Mouse (Mus musculus): ENCODE results near the gene Grip2. TPM values are rescaled to one million over a fixed set of nuclear protein-coding genes. Genes with fewer than 3 reads are reported as not detected.

Grip2 gene
- polyA plus RNA-seq, 1 experiment from 2014 or later = 0.06 TPM

DNA sequence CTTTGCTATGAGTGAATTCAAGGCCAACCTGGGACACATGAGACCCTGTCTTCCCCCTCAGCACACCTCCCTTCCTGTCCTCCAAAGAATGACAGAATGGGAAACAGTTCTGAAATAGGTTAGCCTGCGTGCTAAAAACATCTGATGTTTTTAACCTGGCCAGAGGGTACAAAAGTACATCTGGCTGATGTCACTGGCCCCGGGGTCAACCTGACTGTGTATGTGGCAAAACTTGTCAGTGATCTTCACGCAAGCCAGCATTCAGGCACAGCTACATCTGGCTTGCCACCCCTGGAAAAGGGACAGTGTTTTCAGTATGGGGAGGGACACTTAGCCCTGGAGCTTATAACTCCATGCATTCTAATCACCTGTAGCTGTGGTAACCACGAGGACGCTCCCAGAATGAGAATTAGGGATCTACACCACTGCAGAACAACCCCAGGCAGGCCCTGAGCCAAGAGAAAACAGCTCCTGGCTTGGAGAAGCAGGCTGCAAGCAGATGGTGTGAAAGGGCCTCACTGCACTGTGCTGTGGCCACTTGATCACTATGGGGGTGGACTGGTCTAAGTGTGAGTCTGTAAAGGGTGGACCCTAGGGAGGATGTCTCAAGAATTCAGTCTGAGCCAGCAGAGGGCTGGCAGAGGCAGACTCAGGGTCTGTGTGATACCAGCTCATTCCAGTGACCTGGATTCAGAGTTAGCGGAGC is 107.9 kb downstream of the Grip2 start:
- no peaks in the 10 kb centered on the region for H3K27me3 ChIP-seq (ENCODE audit: low read depth, poor library complexity, severe bottlenecking)
- H3K9me3 ChIP-seq (replicated peaks) = no peaks in the 10 kb centered on the region
- H3K4me1 ChIP-seq = peaks cover 38% of the 10 kb centered on the region
- no peak for DNase-seq (ENCODE audit: low spot score)
- H3K4me3 ChIP-seq = no peak overlapping the region
- peak overlapping the region; percentile 80 for H3K27ac ChIP-seq
- WGBS = 76% methylated on average over 6 of the region's 6 CpGs
- H3K36me3 ChIP-seq = peaks cover 46% of the 10 kb centered on the region

DNA sequence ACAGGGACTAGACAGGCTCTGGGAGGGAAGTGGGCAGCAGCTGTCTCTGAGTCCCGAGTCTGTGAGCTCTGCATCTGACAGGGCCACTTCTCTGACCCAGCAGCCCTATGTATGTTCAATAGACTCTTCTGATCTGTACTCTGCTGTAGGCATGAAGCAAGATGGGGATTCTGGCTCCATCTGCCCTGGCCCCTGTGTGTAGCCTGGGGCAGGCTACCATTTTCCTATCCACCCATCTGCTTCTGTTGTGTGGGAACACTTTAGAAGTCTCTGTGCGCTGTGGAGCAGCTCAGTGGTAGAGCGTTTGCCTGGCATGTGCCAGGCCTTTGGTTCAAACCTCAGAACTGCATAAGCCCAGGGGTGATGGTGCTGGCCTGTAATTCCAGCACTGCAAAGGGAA is 108.4 kb downstream of the Grip2 start:
- DNase-seq (ENCODE audit: low spot score) = no peak
- H3K4me3 ChIP-seq = no peak overlapping the region
- peak overlapping the region; percentile 2; the same call in 1 of the 2 replicates for H3K27ac ChIP-seq
- no peaks in the 10 kb centered on the region for H3K9me3 ChIP-seq (replicated peaks)
- H3K4me1 ChIP-seq = peaks cover 42% of the 10 kb centered on the region
- no peaks in the 10 kb centered on the region for H3K27me3 ChIP-seq (ENCODE audit: low read depth, poor library complexity, severe bottlenecking)
- peaks cover 44% of the 10 kb centered on the region for H3K36me3 ChIP-seq
- 80% methylated on average over 3 of the region's 3 CpGs for WGBS

DNA sequence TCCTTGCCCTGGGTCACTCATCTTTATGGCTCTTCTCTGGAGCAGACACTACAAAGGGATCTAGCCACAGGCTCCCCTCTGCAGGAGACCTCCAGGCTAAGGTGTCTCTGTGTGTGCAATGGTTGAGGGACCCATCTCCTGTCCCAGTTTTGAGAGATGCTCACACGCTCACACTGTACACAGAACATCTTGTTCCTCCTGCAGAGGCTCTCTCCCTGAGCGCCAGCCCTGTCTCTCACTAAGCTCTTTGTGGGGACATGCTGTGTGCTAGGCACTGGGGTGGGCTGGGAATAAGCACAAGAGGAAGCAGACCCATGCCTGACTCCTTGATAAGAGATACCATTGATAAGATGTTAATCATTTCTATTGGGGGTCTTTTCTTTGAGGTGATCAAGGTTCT is 109.0 kb downstream of the Grip2 start:
- 85% methylated on average over 2 of the region's 2 CpGs for WGBS
- H3K4me1 ChIP-seq = peaks cover 48% of the 10 kb centered on the region
- H3K4me3 ChIP-seq = no peak overlapping the region
- peaks cover 39% of the 10 kb centered on the region for H3K36me3 ChIP-seq
- no peaks in the 10 kb centered on the region for H3K27me3 ChIP-seq (ENCODE audit: low read depth, poor library complexity, severe bottlenecking)
- H3K9me3 ChIP-seq (replicated peaks) = no peaks in the 10 kb centered on the region
- peak overlapping the region; percentile 2; the same call in 1 of the 2 replicates for H3K27ac ChIP-seq
- no peak for DNase-seq (ENCODE audit: low spot score)

DNA sequence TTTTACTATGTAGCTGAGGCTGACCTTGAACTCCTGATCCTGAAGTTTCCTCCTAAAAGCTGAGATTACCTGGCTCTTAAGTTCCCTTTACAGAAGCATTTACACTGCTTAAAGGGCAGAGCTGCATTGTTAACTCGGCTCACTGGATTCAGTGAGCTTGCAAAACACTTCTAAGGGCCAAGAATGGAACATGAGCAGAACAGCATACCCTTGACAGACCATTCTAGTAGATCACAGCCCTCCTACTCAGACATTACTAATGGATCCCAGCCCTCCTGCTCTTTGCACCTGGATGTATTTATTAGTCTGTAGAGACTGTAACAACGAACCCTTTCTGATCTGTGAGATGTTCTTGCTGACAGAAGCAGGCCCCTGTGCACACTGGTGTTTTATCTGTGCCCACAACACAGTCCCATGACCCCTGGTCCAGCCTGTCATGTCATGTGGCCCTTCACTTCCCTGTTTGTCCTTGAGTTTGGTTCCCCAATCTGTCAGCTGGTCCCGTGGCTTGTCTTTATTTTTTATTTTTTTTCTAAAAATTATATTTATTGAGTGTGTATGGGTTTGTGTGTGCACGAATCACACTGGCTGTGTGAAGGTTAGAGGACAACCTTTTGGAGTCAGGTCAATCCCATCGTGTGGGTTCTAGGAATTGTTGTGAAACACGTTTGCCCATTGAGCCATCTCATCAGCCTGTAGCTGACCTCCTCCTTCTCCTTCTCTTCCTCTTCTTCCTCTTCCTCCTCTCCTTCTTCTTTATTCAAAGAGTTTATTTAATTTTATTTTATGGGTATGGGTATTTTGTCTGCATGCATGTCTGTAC is 110.9 kb downstream of the Grip2 start:
- Histone ChIP-seq H3K4me1 (peaks cover 60% of the 10 kb centered on the region), H3K9me3 (replicated peaks) (no peaks in the 10 kb centered on the region), H3K27me3 (ENCODE audit: low read depth, poor library complexity, severe bottlenecking) (no peaks in the 10 kb centered on the region), H3K27ac (no peak overlapping the region), H3K36me3 (peaks cover 31% of the 10 kb centered on the region), H3K4me3 (no peak overlapping the region)
- DNase-seq (ENCODE audit: low spot score) = no peak
- WGBS = 83% methylated on average over 6 of the region's 6 CpGs

DNA sequence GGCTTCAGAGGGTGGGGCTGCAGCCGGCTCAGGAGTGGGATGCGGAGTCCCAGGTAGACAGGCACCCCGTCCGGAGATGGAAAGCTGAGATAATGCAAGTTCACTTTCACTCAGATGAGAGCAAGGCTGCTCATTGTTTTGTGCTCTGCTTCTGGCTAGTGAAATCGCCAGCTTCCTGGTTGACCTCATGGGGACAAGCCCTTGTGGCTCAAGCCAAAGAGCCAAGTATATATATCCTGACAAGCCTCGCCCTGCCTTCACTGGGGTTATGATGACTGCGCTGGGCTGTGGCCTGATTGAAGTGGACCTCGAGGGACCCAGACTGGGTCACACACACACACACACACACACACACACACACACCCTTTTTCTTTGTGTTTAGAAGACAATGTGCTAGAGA is 112.0 kb downstream of the Grip2 start:
- no peaks in the 10 kb centered on the region for H3K27me3 ChIP-seq (ENCODE audit: low read depth, poor library complexity, severe bottlenecking)
- no peak overlapping the region for H3K4me3 ChIP-seq
- DNase-seq (ENCODE audit: low spot score) = no peak
- no peak overlapping the region for H3K27ac ChIP-seq
- peaks cover 32% of the 10 kb centered on the region for H3K36me3 ChIP-seq
- H3K9me3 ChIP-seq (replicated peaks) = no peaks in the 10 kb centered on the region
- WGBS = 89% methylated on average over 8 of the region's 8 CpGs
- peaks cover 50% of the 10 kb centered on the region for H3K4me1 ChIP-seq

DNA sequence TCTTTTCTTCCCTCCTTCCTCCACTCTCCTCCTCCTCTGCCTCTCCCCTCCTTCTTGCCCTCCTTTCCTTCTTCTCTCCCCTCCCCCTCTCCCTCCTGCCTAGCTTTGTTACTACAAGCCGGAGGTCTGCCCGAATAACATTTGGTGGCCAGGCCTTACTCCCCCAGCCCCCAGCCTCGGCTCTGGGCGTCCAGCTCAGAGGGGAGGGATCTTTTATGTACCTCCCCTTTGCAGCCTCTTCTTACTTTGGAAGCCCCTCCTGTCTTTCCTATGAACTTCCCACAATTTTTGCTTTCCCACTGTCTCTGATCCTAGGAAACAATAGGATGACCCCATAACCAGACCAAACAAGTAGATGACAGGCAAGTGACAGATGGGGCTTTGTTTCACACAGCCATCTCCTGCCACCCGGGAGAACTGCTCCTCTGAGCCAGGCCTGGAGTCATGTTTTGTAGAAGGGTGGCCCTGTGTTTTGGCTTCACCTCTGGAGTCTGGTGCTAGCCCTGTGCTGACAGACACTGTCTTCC is 113.6 kb downstream of the Grip2 start:
- peak overlapping the region; percentile 14; the same call in 1 of the 2 replicates for H3K4me3 ChIP-seq
- no peaks in the 10 kb centered on the region for H3K9me3 ChIP-seq (replicated peaks)
- DNase-seq (ENCODE audit: low spot score) = no peak
- H3K27me3 ChIP-seq (ENCODE audit: low read depth, poor library complexity, severe bottlenecking) = no peaks in the 10 kb centered on the region
- WGBS = 4% methylated on average over 5 of the region's 5 CpGs
- H3K36me3 ChIP-seq = peaks cover 37% of the 10 kb centered on the region
- H3K27ac ChIP-seq = peak overlapping the region; percentile 83
- peaks cover 35% of the 10 kb centered on the region for H3K4me1 ChIP-seq

DNA sequence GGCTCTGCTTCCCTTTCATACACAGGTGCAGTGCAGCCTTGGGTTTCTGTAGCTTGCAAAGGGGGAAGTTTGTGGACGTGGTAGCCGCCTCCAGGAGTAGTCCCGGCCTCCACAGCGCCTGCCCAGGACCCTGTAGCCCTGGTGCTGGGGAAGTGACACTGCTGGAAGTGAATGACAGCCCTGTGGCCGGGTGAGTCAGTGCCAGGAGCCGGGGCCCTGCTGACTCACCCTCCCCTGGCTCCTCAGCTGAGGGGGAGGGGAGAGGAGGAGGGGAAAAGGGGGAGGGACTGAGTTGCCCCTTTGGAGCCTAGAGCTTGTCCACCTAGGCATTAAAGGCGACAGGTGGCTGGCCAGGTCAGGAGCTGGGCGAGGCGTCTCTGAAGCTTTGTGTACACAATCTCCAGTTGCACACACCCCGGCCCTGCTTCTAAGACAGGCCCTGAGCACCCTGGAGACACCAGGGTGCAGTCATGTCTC is 114.2 kb downstream of the Grip2 start:
- peaks cover 35% of the 10 kb centered on the region for H3K4me1 ChIP-seq
- WGBS = 4% methylated on average over 10 of the region's 10 CpGs
- H3K27me3 ChIP-seq (ENCODE audit: low read depth, poor library complexity, severe bottlenecking) = no peaks in the 10 kb centered on the region
- H3K9me3 ChIP-seq (replicated peaks) = no peaks in the 10 kb centered on the region
- H3K27ac ChIP-seq = peak overlapping the region; percentile 83
- H3K36me3 ChIP-seq = peaks cover 43% of the 10 kb centered on the region
- peak; percentile 62 for DNase-seq (ENCODE audit: low spot score)
- H3K4me3 ChIP-seq = peak overlapping the region; percentile 14; the same call in 1 of the 2 replicates

DNA sequence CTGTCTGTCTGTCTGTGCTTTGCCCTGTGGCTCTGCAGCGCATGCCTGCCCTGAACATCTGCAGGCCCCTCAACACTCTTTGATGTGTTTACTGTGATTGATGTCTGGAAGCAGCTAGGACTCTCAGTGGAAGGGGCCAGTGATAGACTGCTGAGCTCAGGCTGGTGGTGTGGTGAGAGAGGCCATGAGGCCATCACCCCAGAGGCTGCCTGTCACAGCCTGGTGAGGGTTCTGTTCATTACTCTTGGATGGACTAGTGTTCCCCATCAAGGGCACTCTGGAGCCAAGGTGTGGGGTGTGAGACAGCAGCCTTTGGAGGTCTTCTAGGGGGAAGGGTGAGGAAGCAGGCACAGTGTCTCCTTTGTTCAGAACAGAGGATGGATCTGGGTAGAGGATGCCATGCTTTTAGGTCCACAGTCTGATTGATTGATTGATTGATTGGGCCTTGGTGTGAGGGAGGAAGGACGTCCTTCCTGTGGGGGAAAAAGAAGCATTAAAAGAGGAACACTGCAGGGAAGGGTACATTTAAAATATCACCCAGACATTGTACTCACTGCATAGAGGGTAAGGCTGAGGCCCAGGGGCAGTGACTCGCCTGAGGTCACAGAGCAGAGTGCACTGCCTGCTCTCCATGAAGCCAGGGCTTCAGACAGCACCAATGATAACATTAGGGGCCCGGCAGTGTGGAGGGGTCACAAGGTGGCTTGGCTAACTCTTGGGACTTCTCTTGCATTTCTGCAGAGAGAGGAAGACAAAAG is 114.8 kb downstream of the Grip2 start:
- WGBS = 6% methylated on average over 4 of the region's 4 CpGs
- Histone ChIP-seq H3K36me3 (peaks cover 49% of the 10 kb centered on the region), H3K27ac (peak overlapping the region; percentile 83), H3K4me1 (peaks cover 36% of the 10 kb centered on the region), H3K27me3 (ENCODE audit: low read depth, poor library complexity, severe bottlenecking) (no peaks in the 10 kb centered on the region), H3K9me3 (replicated peaks) (no peaks in the 10 kb centered on the region), H3K4me3 (0 out of 2 replicates have a peak overlapping the region, but pooled peaks have one; percentile 14)
- no peak for DNase-seq (ENCODE audit: low spot score)

Other genes starting within 250 kb of the Grip2 start
- 45.0 and 49.7 TPM in 2 replicates for gene Slc6a6, start 143.2 kb downstream of the Grip2 start, polyA plus RNA-seq (2016; fragmentation: Nextera tagmentation; extraction: Ambion mirVana)
- gene Ccdc174, start 50.8 kb upstream of the Grip2 start, polyA plus RNA-seq (2016; fragmentation: Nextera tagmentation; extraction: Ambion mirVana) = 27.2 and 30.6 TPM in 2 replicates
- gene 4930590J08Rik, start 75.6 kb upstream of the Grip2 start, polyA plus RNA-seq (2016; fragmentation: Nextera tagmentation; extraction: Ambion mirVana) = 0.18 and 0.34 TPM in 2 replicates
- gene Fgd5, start 151.6 kb upstream of the Grip2 start, polyA plus RNA-seq (2016; fragmentation: Nextera tagmentation; extraction: Ambion mirVana) = 7.0 and 8.0 TPM in 2 replicates

All from limb, embryonic 10.5 days (tissue).